Mouse (Mus musculus) bone marrow macrophage, adult 2 months (primary cell): ENCODE results near the gene Lrrc8c.

Experiments
- CTCF ChIP-seq: IDR thresholded peaks from 2 replicates; pipeline ENCODE4 v1.5.1; 2012; ENCODE audit warnings: low read depth, mild to moderate bottlenecking, low read length, moderate library complexity
- POLR2A ChIP-seq: IDR thresholded peaks from 2 replicates; pipeline ENCODE4 v1.6.1; 2012; ENCODE audit warnings: mild to moderate bottlenecking, low read depth, low read length, borderline replicate concordance

DNA sequence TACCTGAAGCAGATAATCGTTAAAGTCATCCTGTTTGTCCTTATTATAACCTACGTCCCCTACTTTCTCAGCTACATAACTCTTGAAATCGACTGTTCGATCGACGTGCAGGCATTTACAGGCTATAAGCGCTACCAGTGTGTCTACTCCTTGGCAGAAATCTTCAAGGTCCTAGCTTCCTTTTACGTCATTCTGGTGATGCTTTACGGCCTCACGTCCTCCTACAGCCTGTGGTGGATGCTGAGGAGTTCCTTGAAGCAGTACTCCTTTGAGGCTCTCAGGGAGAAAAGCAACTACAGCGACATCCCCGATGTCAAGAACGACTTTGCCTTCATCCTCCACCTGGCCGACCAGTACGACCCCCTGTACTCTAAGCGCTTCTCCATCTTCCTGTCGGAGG is 38.6 kb upstream of the Lrrc8c start:
- TF ChIP-seq CTCF (no peak), POLR2A (no peak)
